Mouse (Mus musculus) B cell, adult 2 months (primary cell): ENCODE data around the gene Fars2.

Experiments used
- DNase-seq, 2 experiments: peaks; one replicate each; pipeline ENCODE4 v3.0.0; 2022

The Fars2 gene

DNA sequence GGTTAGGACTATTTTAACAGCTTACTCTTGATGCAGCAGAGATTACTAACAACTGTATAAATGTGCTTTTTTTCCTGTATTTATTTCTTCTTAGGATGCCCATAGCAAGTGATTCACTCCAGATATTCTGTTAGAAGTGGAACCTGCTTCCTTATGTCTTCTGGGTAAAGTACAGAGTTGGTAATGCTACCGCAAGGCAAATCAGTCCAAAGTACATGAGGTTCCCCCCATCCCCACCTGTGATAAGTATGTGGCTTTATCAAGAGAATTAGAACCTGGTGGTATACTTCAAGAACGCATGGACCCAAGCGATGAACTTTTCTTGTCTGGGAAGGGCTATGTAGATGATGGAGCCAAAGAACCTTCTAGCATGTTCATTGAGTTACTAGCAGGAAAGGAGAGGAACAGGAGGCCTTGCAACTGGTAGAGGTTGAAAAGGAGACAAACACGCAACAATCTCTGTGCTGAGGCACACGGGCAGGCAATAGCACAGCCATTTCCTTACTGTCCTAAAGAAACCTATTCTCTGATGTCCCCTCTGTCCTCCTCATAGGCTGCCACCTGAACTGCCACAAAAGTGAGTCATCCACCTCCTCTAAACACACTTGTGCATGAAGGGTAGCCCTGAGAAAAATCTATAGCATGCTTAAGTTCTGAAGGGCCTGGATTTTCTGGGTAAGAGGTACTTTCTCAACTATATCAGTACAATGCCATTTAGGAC lies 603.2 kb downstream of the Fars2 start:
- no peak for DNase-seq

GRCm38 (mm10) chr13:36722309-36722708 lies 605.1 kb downstream of the Fars2 start:
- DNase-seq, result no peak

GRCm38 (mm10) chr13:36723726-36724300 lies 606.6 kb downstream of the Fars2 start:
- DNase-seq, result no peak

GRCm38 (mm10) chr13:36724533-36725470 lies 607.6 kb downstream of the Fars2 start:
- DNase-seq, result no peak

- DNase-seq, result no peak
Measured at GRCm38 (mm10) chr13:36725881-36726280, 608.7 kb downstream of the Fars2 start.

GRCm38 (mm10) chr13:36726551-36726950 lies 609.3 kb downstream of the Fars2 start:
- DNase-seq, result no peak

DNA sequence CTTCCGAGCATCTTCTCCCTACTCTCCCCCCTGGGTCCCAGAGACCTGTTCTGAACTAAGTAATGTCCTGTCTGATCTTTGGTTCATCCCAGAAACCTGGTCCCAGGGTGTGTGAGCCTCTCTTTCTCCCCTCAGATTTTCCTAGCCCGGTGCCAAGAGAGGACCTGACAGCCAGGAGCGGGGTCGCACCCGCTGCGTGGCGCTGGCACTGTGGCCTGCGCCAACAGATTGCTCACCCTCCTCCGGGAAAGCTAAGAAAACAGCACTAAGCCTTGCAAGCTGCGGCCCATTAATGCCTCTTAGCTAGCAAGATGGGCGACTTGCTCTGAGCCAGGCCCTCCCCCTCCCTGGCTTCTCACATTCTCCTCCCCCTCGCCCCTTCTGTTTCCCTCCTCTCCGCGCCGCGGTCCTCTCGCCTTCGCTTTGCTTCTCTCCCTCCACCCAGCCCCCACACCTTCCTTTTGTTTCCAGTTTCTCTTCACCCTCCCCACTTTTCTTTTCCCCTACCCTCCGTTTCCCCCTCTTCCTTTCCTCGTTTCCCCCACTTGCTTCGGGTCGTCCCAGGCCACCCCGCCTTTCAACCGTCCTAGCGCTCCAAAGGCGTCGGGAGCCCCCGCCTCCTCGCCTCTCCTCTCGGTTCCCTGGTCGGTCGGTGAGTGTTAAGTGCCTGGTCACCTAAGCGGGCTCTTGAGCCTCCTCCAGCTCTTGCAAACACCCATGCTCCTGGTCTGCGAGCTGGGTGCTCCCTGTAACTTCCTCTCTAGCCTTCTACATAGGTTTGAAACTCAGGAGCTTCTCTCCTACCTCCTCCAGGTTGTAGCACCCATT lies 610.0 kb downstream of the Fars2 start:
- no peak for DNase-seq

- DNase-seq, result no peak
Measured at GRCm38 (mm10) chr13:36727779-36728470, 610.7 kb downstream of the Fars2 start.

DNA sequence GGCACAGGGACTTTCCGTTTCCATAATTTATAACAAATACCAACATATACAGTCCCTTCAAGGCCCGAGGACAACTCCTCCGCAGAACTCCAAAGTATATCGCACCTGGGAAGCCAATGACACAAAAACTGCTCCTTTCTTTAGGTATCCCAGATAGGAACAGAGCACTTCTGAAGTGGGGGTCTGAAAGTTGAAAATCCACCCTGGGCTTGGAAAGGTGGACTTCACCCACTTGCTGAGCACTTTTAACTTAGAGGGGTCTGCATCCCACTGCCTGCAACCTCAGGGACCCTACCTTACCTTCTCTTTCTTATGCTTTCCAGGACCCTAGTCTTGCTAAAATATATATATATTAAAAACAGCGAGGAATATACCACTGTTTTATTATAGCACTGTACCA lies 611.3 kb downstream of the Fars2 start:
- no peak for DNase-seq

DNA sequence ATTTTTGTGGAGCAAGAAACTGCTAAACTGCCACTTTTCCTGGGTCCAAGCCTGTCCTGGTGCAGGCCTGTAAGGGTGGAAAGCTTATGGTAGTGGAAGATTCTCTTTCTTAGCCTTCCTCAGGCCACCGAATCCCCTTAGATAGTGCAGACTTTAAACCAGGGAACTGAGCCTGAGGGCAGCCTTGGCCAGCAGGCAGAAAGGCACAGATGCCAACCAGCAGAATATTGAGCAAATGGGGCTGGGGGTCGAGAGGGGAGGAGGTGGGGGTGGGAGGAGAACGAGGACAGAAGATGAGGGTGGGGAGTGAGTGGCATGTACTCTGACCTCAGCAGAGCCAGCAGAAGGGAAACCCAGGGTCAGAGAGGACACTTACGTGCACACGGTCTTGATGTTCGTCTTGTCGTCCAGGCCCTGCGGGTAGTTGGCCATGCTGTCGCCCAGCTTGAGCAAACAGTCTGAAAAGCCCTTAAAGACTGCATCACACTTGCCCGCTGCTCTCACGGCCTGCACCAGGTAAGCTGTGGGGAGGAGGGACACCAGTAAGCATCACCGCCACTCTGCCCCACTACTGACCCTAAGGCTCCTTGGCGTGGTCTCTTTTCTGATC lies 612.6 kb downstream of the Fars2 start:
- no peak for DNase-seq

- no peak for DNase-seq
Measured at GRCm38 (mm10) chr13:36730341-36730761, 613.1 kb downstream of the Fars2 start.

- DNase-seq, result no peak
Measured at GRCm38 (mm10) chr13:36731016-36731930, 614.1 kb downstream of the Fars2 start.

DNA sequence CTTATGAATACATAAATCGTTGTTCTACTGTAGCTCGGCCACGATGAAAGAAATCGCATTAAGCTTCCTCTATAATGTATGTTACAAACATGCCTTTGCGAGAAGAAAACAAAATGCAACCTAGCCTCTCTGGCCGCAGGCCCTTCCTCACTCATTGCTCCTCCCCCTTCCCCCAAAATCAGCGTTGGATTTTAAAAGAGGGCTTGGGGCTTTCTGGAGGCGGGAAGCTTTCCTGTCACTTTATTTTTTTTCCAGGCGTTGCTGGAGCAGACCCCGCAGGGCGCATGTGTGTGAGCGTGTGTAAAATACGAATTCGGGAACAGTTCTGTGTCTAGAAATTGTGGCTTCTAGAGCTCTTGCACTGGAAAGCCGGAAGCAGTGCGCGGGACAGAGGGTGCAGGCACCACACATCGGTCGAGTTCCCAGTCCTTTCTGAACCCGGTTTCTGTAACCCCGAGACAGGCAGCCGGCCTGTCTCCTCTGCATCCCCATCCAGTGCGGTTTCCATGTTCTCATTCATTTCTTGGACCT lies 614.8 kb downstream of the Fars2 start:
- DNase-seq, result no peak

GRCm38 (mm10) chr13:36732891-36733490 lies 615.8 kb downstream of the Fars2 start:
- no peak for DNase-seq

GRCm38 (mm10) chr13:36733566-36733965 lies 616.4 kb downstream of the Fars2 start:
- DNase-seq, result no peak

GRCm38 (mm10) chr13:36733989-36734690 lies 616.9 kb downstream of the Fars2 start:
- DNase-seq, result no peak

GRCm38 (mm10) chr13:36734731-36735571 lies 617.7 kb downstream of the Fars2 start, which contains the start of gene Nrn1:
Gene Nrn1, minus strand, starts transcription at chr13:36735131.
- no peak for DNase-seq
